Mouse (Mus musculus) forebrain, embryonic 14.5 days (tissue): Measurements from ENCODE around the gene Slc22a16. TPM values are rescaled to one million over a fixed set of nuclear protein-coding genes. Genes with fewer than 3 reads are reported as not detected.

Experiments
- ATAC-seq: fragments of 200-750 bp; cut with Nextera tagmentation; 2 replicates; pipeline ENCODE4 v1.8.0; 2017; ENCODE audit warnings: mild to moderate bottlenecking, moderate library complexity
- DNase-seq: peaks from one replicate; pipeline ENCODE4 v3.0.0-alpha.2; 2015; ENCODE audit warnings: low spot score
- H3K27ac ChIP-seq: fragments of 300-500 bp; sonication (generic); 2 replicates; pipeline ENCODE4 v1.5.1; 2014; ENCODE audit warnings: low read depth, mild to moderate bottlenecking, control low read depth, low read length, moderate library complexity
- H3K27me3 ChIP-seq: fragments of 300-500 bp; sonication (generic); replicated peaks from 2 replicates; pipeline ENCODE4 v1.6.1; 2014; ENCODE audit warnings: low read length, control low read depth, mixed read lengths; ENCODE audit not compliant: control insufficient read depth, insufficient read depth
- H3K36me3 ChIP-seq: fragments of 300-500 bp; sonication (generic); 2 replicates; pipeline ENCODE4 v1.6.1; 2014; ENCODE audit warnings: low read length, control low read depth; ENCODE audit not compliant: control insufficient read depth, insufficient read depth
- H3K4me1 ChIP-seq: fragments of 300-500 bp; sonication (generic); 2 replicates; pipeline ENCODE4 v1.6.1; 2014; ENCODE audit warnings: antibody characterized with exemption, low read length, control low read depth; ENCODE audit not compliant: control insufficient read depth, insufficient read depth
- H3K4me2 ChIP-seq: fragments of 300-500 bp; sonication (generic); 2 replicates; pipeline ENCODE4 v1.6.1; 2014; ENCODE audit warnings: mild to moderate bottlenecking, control low read depth, low read length
- H3K4me3 ChIP-seq: fragments of 300-500 bp; sonication (generic); 2 replicates; pipeline ENCODE4 v1.5.1; 2014; ENCODE audit warnings: low read depth, low read length, control low read depth
- H3K9ac ChIP-seq: fragments of 300-500 bp; sonication (generic); 2 replicates; pipeline ENCODE4 v1.6.1; 2014; ENCODE audit warnings: mild to moderate bottlenecking, low read length, control low read depth, moderate library complexity
- H3K9me3 ChIP-seq: fragments of 300-500 bp; sonication (generic); replicated peaks from 2 replicates; pipeline ENCODE4 v1.6.1; 2016; ENCODE audit warnings: low read length, control low read depth, mixed read lengths; ENCODE audit not compliant: control insufficient read depth
- WGBS: fragments of 180-500 bp; shearing (Covaris S2); extraction: QIAGEN DNeasy Blood & Tissue Kit; methylation state at CpG from one replicate; pipeline ENCODE4 v1.1.7; 2014; 5-methylcytosine and 5-hydroxymethylcytosine counted together
- polyA plus RNA-seq: library from polyadenylated mRNA; unstranded; fragments of >200 nt; fragmentation: Nextera tagmentation; extraction: Ambion mirVana; gene quantifications from 2 replicates; pipeline ENCODE4 v1.2.1, GENCODE M21; 2014

Slc22a16 gene
- polyA plus RNA-seq, 1 experiment from 2014 or later: not detected

DNA sequence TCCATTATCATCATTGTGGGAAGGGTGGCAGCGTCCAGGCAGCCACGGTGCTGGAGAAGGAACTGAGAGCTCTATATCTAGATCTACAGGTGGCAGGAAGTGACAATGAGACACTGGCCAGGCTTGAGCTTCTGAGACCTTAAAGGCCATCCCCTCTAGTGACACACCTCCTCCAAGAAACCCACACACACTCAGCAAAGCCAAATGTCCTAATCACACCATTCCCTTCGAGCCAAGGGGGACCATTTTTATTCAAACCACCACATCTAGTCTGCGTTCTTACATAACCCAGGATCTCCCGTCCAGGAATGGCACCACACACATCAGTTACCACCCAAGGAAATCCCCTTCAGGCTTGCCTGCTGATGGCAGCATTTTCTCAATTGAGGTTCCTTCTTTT lies 73.0 kb downstream of the Slc22a16 start:
- Histone ChIP-seq H3K36me3 (no peaks in the 10 kb centered on the region), H3K4me1 (peaks cover 7% of the 10 kb centered on the region), H3K4me3 (no peak overlapping the region), H3K4me2 (no peak overlapping the region), H3K27me3 (no peaks in the 10 kb centered on the region), H3K9me3 (no peaks in the 10 kb centered on the region), H3K9ac (no peak overlapping the region), H3K27ac (no peak overlapping the region)
- 81% methylated on average over 5 of the region's 5 CpGs for WGBS
- no peak for ATAC-seq
- no peak for DNase-seq

DNA sequence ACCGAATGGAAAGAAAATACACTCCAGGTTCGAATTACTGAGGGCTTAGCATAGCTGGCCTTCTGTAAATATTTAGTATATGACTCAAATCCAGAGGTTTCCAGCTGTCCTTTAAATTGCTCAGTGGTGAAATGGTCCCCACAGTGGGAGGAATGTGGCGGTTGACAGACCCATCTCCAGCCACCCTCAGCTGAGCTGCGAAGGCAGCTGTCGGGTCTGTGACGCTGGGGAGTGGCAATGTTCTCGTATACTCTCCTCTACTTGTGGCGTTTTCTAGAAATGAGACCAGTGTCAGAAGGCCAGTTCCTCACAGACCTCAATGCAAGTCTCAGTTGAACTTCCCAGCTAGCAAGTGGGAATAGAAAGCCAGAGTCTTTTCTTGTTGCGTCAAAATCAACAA lies 74.3 kb downstream of the Slc22a16 start:
- H3K36me3 ChIP-seq: no peaks in the 10 kb centered on the region
- ATAC-seq (no peak), DNase-seq (no peak)
- no peaks in the 10 kb centered on the region for H3K4me1 ChIP-seq
- H3K9me3 ChIP-seq: no peaks in the 10 kb centered on the region
- whole genome bisulfite sequencing: 77% methylated on average over 9 of the region's 9 CpGs
- no peaks in the 10 kb centered on the region for H3K27me3 ChIP-seq
- no peak overlapping the region for H3K4me3 ChIP-seq
- no peak overlapping the region for H3K4me2 ChIP-seq
- no peak overlapping the region for H3K9ac ChIP-seq
- H3K27ac ChIP-seq: no peak overlapping the region

DNA sequence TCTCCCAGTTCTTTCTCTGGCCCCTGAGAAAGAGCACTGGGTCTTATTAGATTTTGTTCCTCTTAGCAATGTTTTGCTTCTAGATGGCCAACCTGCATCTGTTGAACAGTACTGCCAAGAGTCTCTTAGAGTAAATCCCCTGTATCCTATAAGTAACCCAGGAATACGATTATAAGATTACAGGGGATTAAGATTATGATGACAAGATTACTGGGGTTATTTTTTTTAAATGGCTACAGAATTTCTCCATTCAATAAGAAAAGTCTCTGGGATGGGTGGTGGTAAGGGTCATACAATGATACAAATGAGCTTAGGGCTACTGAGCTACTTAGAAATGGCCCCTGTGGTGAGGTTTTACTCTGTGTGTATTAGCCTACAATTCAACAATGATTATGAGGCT lies 75.2 kb downstream of the Slc22a16 start:
- Histone ChIP-seq H3K27me3 (no peaks in the 10 kb centered on the region), H3K9ac (no peak overlapping the region), H3K27ac (no peak overlapping the region), H3K36me3 (no peaks in the 10 kb centered on the region), H3K4me1 (no peaks in the 10 kb centered on the region), H3K4me2 (no peak overlapping the region), H3K9me3 (no peaks in the 10 kb centered on the region), H3K4me3 (no peak overlapping the region)
- ATAC-seq (no peak), DNase-seq (no peak)
- WGBS: 84% methylated on average over 1 of the region's 1 CpGs

DNA sequence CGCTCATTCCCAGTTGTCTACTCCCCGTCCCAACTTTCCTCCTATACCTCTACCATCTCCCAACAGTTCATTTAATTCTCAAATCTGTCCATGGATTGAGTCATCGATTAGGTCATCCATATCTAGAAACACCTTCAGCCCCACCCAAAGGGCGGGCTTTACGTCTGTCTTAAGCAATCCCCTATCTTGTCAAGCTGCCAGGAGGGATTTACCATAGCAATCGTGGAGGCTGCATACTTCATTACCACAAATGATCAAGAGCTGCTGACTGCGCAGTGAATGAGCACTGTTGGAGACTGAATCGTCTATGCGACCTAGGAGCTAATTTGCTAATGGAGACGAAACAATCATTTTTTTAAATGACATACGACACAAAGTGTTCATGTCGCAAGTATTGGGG lies 78.6 kb downstream of the Slc22a16 start:
- Histone ChIP-seq H3K27me3 (no peaks in the 10 kb centered on the region), H3K27ac (no peak overlapping the region), H3K36me3 (no peaks in the 10 kb centered on the region), H3K4me3 (no peak overlapping the region), H3K4me2 (no peak overlapping the region), H3K4me1 (peaks cover 6% of the 10 kb centered on the region; the same call in 1 of the 2 replicates), H3K9me3 (no peaks in the 10 kb centered on the region), H3K9ac (no peak overlapping the region)
- WGBS: 77% methylated on average over 12 of the region's 12 CpGs
- ATAC-seq (no peak), DNase-seq (no peak)

DNA sequence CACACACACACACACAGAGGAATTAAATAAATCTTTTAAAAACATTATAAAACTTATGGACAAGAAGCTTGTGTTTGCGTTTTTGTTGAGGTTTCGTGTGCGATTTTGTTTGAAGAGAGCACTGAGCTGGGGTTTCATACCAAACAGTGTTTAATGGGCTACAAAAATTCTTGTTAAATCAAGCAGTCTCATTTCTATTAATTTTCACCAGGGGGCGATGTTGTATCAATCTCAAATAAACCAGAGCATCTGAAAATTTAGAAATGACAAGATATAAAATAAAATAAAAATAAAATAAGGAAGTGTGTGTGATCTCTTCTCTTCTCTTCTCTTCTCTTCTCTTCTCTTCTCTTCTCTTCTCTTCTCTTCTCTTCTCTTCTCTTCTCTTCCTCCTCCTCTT lies 79.5 kb downstream of the Slc22a16 start:
- Histone ChIP-seq H3K27me3 (no peaks in the 10 kb centered on the region), H3K36me3 (no peaks in the 10 kb centered on the region), H3K4me3 (no peak overlapping the region), H3K4me2 (no peak overlapping the region), H3K4me1 (peaks cover 6% of the 10 kb centered on the region; the same call in 1 of the 2 replicates), H3K9me3 (no peaks in the 10 kb centered on the region), H3K27ac (no peak overlapping the region), H3K9ac (no peak overlapping the region)
- peak; percentile 76 for DNase-seq
- WGBS: 25% methylated on average over 4 of the region's 4 CpGs
- ATAC-seq: no peak

DNA sequence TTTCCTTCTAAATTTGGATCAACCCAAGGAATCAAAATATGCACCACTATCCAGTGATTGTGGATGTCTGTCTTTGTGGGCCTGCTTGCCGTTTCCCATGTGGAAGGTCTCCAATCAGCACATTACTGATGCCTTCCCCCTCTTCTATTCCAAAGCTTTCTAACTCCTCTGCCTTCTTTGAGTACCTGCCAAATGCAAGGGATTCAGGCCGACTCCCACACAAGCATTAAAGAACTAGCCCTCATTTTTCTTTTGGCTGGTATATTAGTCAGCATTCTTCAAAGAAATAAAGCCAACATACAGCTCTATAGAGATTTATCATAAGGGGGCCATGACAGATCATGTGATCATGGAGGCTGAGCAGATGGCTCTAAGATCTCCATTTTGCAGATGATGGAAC lies 81.5 kb downstream of the Slc22a16 start:
- Histone ChIP-seq H3K9ac (no peak overlapping the region), H3K27ac (no peak overlapping the region), H3K9me3 (no peaks in the 10 kb centered on the region), H3K4me2 (no peak overlapping the region), H3K4me3 (no peak overlapping the region), H3K4me1 (peaks cover 6% of the 10 kb centered on the region; the same call in 1 of the 2 replicates), H3K27me3 (no peaks in the 10 kb centered on the region), H3K36me3 (no peaks in the 10 kb centered on the region)
- no peak for ATAC-seq
- DNase-seq: no peak
- WGBS: 48% methylated on average over 2 of the region's 2 CpGs

Other genes starting within 250 kb of the Slc22a16 start
- 16.4 and 16.6 TPM in 2 replicates for gene Cdk19, start 230.8 kb upstream of the Slc22a16 start, polyA plus RNA-seq
- gene Ddo, start 59.7 kb downstream of the Slc22a16 start, polyA plus RNA-seq: 0.75 and 0.79 TPM in 2 replicates
- gene Mettl24, start 112.9 kb downstream of the Slc22a16 start, polyA plus RNA-seq: 0.23 and 0.29 TPM in 2 replicates